In the genomic region with DNA sequence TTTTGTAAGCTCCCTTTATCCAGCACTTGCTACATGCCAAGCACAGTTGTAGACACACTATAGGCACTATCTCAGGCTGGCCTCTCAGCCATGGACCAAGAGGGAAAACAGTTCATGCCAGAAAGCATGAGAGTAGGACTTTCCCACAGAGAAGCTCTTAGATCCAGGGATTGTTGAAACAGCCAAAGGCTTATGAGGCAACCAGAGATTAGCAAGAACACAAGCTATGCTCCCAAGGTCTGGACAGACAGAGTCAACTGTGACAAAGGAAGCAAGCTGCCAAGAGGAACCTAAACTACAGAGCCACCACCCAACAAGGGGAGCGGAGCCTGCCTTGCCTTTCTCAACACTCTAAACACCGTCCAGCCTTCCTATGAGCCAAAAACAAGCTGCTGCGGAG, we compare ENCODE assay signal across 13 mouse cellular contexts.
"Had no signal": no experiment of that assay in that cellular context is flagged by ENCODE, and none has a peak within 500 bp of the region (broad histone marks: within the 10 kb centered on the region; RNA-seq: fewer than 3 reads in every experiment).

No protein-coding gene starts in this region.

- H3K9me3 ChIP-seq: limb, embryonic 15.5 days; liver, embryonic 13.5 days; neural tube, embryonic 13.5 days had no signal

- H3K9ac ChIP-seq: limb, embryonic 15.5 days; liver, embryonic 13.5 days had no signal

- H3K36me3 ChIP-seq: limb, embryonic 15.5 days; liver, embryonic 13.5 days; neural tube, embryonic 13.5 days had no signal

- DNase-seq: kidney, postnatal 25 days; layer of hippocampus, adult 9-11 months; layer of hippocampus, postnatal 36 days; liver, embryonic 13.5 days; lung, postnatal 4 days; retina, postnatal 1 day; right cerebral cortex, postnatal 4 days; spleen, adult 18-20 months; thymus, postnatal 36 days had no signal

- ATAC-seq: midbrain, embryonic 16.5 days had no signal

- H3K4me1 ChIP-seq: limb, embryonic 15.5 days; neural tube, embryonic 13.5 days had no signal

- H3K4me3 ChIP-seq: limb, embryonic 15.5 days; liver, embryonic 13.5 days; neural tube, embryonic 13.5 days had no signal

- H3K27ac ChIP-seq: limb, embryonic 15.5 days; liver, embryonic 13.5 days; neural tube, embryonic 13.5 days had no signal

- H3K27me3 ChIP-seq: limb, embryonic 15.5 days; liver, embryonic 13.5 days; neural tube, embryonic 13.5 days had no signal

- H3K4me2 ChIP-seq: limb, embryonic 15.5 days; liver, embryonic 13.5 days; midbrain, embryonic 11.5 days; neural tube, embryonic 13.5 days had no signal
